Mouse (Mus musculus) ovary, postnatal 10 days (tissue): ENCODE measurements at regions not wholly inside any gene's neighbourhood (a gene's known extent, or its start where the extent isn't known, plus 50 kb on each side); places are given as distances from the start of the nearest gene placed in this dataset.

ENCODE experiments used
- DNase-seq: peaks from one replicate; pipeline ENCODE4 v3.0.0; 2022; ENCODE audit warnings: low spot score

DNA sequence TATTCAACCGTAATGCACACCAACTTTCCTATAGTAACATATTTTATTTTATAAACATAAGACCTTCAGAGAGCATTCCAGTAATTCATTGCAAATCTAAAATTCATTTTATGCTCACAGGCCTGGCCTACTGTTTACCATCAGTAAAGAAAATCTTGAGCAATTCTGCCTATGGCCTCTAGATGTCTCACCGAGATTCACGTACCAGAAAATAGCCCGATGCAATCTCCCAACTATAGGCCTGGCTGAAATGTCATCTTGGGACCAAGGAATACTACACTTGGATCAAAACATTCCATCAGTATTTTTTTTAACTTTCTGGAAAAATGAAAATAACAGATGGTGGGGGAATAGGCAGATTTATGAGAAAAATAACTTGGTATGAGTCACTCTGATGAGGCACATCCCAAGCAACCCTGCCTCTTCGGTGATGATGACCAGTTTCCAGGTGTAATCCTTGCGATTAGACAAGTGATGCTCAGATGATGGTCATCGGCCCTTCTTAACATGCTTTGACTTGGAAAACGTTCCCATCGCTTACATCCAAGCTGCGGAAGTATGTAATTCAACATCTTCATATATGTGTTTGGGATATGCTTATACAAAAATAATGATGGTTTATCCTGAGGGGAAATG lies 439.9 kb downstream of the Nyap2 start:
- DNase-seq: no peak

GRCm38 (mm10) chr1:81520420-81521273 lies 443.9 kb downstream of the Nyap2 start:
- DNase-seq: no peak

DNA sequence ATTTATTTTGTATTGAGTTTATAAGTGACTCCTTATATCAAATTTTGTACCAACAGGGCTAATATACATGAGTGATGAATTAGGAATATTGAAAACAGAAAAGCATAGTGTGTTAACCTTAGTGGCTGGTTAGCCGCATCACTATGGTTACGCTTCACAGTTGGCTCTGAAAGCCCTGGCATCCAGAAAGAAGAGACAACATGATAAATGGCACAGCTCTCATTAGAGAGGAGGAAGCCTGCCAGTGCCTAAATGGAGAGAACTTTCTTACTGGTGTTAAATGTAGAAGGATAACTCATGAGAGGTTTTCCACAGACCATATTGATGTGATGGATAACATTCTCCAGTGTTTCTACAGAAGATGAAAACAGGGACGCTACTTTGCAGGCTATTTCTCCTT lies 446.2 kb downstream of the Nyap2 start:
- DNase-seq: no peak

DNA sequence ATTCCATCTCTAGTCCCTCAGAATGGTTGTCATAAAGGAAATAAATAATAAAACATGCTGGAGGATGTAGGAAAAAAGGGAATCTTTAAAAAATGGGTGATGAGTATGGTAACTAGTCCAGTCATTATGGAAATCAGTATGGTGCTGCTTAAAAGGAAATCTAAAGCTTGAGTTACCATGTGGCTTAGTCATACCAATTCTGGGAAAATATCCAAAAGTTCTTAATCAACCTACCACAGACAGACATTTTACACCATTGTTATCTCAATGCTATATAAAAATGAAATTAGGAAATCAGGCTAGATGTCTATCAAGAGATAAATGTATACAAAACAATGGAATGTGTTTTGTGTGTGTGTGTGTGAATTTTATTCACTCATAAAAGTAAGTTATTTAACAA lies 449.1 kb downstream of the Nyap2 start:
- DNase-seq: no peak

- DNase-seq: no peak
These were observed 461.1 kb downstream of the Nyap2 start for GRCm38 (mm10) chr1:81537836-81538235.

DNA sequence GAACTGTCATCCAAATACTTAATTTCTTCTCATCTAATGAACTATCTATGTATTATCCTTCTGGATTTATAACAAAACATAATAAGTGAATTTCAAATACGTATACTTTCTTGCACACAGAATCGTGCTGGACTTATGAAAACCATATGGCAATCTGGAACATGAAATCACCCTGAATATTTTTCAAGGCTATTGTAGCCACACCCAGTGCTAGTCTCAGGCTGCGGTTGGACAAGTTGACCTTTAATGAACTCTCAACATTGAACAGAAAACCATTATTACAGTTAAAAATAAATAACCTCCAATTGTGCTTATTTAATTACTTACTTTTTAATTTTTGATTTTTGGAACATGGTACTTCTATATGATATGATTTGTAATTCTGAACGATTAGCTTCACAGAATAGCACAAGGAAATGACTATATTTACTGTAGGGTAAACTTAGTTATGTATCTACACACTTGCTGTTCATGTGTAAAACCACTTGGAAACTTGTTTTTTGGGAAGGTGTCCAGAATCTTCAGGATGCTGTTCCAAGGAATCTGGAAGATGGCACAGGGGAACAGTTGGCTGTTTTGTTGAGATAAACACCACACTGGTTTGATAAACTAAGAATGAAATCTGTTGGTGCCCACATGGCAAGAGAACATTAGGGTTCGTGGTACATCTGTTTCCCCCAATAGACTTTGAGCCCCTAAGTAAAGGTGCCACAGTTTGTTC lies 463.0 kb downstream of the Nyap2 start:
- no peak for DNase-seq

DNA sequence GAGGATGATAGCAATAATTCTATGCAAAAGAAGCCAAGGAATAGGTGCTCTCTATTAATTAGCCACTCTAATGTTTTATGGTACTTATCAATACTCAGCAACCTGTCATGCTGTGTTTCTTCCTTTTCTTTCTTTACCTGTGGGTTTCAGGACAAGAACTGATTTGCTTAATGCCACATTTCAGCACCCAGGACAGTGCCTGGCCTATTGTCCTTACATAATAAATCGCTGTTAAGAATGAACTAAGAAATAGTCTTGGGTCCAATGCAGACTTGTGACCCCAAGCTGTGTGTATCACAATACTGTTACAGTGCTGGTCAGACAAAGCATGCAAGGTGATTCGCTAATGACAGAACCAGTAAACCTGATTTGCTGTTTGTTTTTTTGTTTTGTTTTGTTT lies 472.2 kb downstream of the Nyap2 start:
- no peak for DNase-seq

GRCm38 (mm10) chr1:81549706-81550105 lies 473.0 kb downstream of the Nyap2 start:
- no peak for DNase-seq

DNA sequence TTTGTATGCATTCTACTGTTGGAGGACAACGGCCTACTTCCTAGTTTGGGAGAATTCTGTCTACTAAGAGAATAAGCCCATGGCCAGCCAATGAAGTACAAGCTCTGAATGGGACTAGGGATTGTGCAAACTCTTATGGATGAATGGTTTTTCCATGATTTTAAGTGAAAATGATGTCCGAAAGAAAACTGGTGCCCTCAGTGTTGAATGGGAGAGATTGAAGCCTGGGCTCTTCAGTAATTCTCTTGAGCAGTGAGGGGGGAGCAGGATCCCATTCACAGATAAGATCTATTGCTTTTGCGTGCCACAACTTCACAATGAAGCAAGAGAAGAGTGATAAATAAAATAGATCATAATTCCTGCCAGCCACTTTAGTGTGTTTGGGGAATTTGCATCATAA lies 476.0 kb downstream of the Nyap2 start:
- DNase-seq: no peak

GRCm38 (mm10) chr1:81576965-81577664 lies 500.4 kb downstream of the Nyap2 start:
- no peak for DNase-seq

- DNase-seq: no peak
These were observed 501.0 kb downstream of the Nyap2 start for GRCm38 (mm10) chr1:81577665-81578201.

GRCm38 (mm10) chr1:81581208-81581607 lies 504.5 kb downstream of the Nyap2 start:
- DNase-seq: no peak

DNA sequence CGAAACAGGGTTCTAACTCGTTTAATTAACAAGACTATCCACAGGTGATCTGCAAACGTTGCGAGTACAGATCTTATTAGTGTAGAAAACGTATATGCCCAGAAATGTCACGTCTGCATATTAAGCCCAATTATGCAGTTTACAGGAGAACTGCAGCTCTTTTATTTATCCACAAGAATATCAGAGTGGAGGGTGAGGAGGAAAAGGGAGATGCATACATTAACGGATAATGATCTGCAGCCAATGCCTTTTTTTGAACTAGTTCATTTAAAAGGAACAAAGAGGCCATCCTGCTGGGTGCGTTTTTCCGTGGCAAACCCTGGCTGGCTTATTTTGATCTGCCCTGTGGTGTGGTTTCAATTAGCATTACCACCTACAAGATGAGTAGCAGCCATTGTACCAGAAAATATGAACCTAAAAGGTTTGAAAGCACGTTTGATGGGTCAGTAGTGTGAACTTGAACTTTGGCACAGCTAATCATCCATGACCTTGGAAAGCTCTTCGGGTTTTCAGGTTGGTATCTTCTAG lies 511.1 kb downstream of the Nyap2 start:
- DNase-seq: no peak

GRCm38 (mm10) chr1:81591623-81592022 lies 514.9 kb downstream of the Nyap2 start:
- no peak for DNase-seq

- DNase-seq: no peak
These were observed 516.8 kb downstream of the Nyap2 start for GRCm38 (mm10) chr1:81593280-81594182.

GRCm38 (mm10) chr1:81594183-81594515 lies 517.4 kb downstream of the Nyap2 start:
- DNase-seq: no peak

GRCm38 (mm10) chr1:81594606-81595005 lies 517.9 kb downstream of the Nyap2 start:
- no peak for DNase-seq

GRCm38 (mm10) chr1:81608772-81609171 lies 532.0 kb downstream of the Nyap2 start:
- DNase-seq: no peak

- no peak for DNase-seq
These were observed 542.1 kb downstream of the Nyap2 start for GRCm38 (mm10) chr1:81618880-81619279.

DNA sequence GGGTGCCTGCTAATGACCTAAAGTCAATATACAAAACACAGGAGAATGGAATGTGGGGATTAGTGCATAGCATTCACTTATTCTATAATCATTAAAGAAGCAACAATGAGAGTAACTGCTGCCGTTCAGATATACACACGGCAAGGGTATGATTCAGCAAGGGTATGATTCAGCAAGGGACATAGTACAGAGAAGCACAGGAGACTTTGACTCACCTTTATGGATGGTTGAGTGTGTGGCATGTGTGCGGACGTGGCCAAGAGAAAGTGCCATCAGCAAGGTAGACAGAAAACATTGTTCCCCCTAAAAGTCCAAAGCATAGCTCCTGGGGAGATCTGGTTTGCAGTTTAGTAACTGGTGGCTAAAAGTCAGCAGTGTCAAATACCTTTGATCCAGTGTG lies 547.4 kb downstream of the Nyap2 start:
- no peak for DNase-seq

- no peak for DNase-seq
These were observed 556.0 kb downstream of the Nyap2 start for GRCm38 (mm10) chr1:81632704-81633103.
